Mouse (Mus musculus) liver, embryonic 16.5 days (tissue): ENCODE data around the gene Lig1. TPM values are rescaled to one million over a fixed set of nuclear protein-coding genes. Genes with fewer than 3 reads are reported as not detected.
A peak's percentile ranks its signal among the peaks of the same experiment; 100 is the strongest.

Experiments
- ATAC-seq: fragments of 200-750 bp; cut with Nextera tagmentation; 2 replicates; pipeline ENCODE4 v1.8.0; 2017; ENCODE audit warnings: low read depth, mild to moderate bottlenecking, moderate number of reproducible peaks, moderate library complexity
- H3K27ac ChIP-seq: fragments of 300-500 bp; sonication (generic); 2 replicates; pipeline ENCODE4 v1.5.1; 2014; ENCODE audit warnings: mild to moderate bottlenecking, low read length
- H3K27me3 ChIP-seq: fragments of 300-500 bp; sonication (generic); 2 replicates; pipeline ENCODE4 v1.6.1; 2014; ENCODE audit warnings: low read depth, low read length, mixed read lengths; ENCODE audit not compliant: control insufficient read depth, insufficient read depth
- H3K36me3 ChIP-seq: fragments of 300-500 bp; sonication (generic); 2 replicates; pipeline ENCODE4 v1.6.1; 2014; ENCODE audit warnings: mild to moderate bottlenecking; ENCODE audit not compliant: control insufficient read depth, insufficient read depth
- H3K4me1 ChIP-seq: fragments of 300-500 bp; sonication (generic); 2 replicates; pipeline ENCODE4 v1.6.1; 2014; ENCODE audit warnings: low read depth, low read length, mixed read lengths; ENCODE audit not compliant: control insufficient read depth
- H3K4me2 ChIP-seq: fragments of 300-500 bp; sonication (generic); 2 replicates; pipeline ENCODE4 v1.6.1; 2014; ENCODE audit warnings: low read depth, low read length, mixed read lengths
- H3K4me3 ChIP-seq: fragments of 300-500 bp; sonication (generic); 2 replicates; pipeline ENCODE4 v1.5.1; 2014; ENCODE audit warnings: low read depth, mild to moderate bottlenecking, low read length
- H3K9ac ChIP-seq: fragments of 300-500 bp; sonication (generic); 2 replicates; pipeline ENCODE4 v1.6.1; 2014; ENCODE audit warnings: low read depth, low read length
- H3K9me3 ChIP-seq: fragments of 300-500 bp; sonication (generic); replicated peaks from 2 replicates; pipeline ENCODE4 v1.6.1; 2016; ENCODE audit warnings: low read length; ENCODE audit not compliant: control insufficient read depth
- WGBS: fragments of 180-500 bp; shearing (Covaris S2); extraction: QIAGEN DNeasy Blood & Tissue Kit; methylation state at CpG from one replicate; pipeline ENCODE4 v1.1.7; 2014; ENCODE audit not compliant: insufficient replicate concordance; 5-methylcytosine and 5-hydroxymethylcytosine counted together
- polyA plus RNA-seq: library from polyadenylated mRNA; unstranded; fragments of >200 nt; fragmentation: Nextera tagmentation; extraction: Ambion mirVana; gene quantifications from 2 replicates; pipeline ENCODE4 v1.2.1, GENCODE M21; 2015

The Lig1 gene
- polyA plus RNA-seq, 1 experiment from 2014 or later = 80.3 TPM

GRCm38 (mm10) chr7:13324316-13324715 is 47.2 kb downstream of the Lig1 start, which contains the start of gene Pla2g4c:
TSS of gene Pla2g4c (plus strand) at chr7:13324655.
- WGBS = 34% methylated on average over 2 of the region's 2 CpGs
- no peaks in the 10 kb centered on the region for H3K27me3 ChIP-seq
- no peaks in the 10 kb centered on the region for H3K36me3 ChIP-seq
- H3K4me2 ChIP-seq = no peak within 1 kb of the TSS
- peak; percentile 54; the same call in 1 of the 2 replicates for ATAC-seq
- H3K4me1 ChIP-seq = peaks cover 5% of the 10 kb centered on the region
- H3K9me3 ChIP-seq = no peaks in the 10 kb centered on the region
- 0 out of 2 replicates have a peak within 1 kb of the TSS, but pooled peaks have one; percentile 8 for H3K4me3 ChIP-seq
- no peak within 1 kb of the TSS for H3K27ac ChIP-seq
- H3K9ac ChIP-seq = no peak within 1 kb of the TSS

GRCm38 (mm10) chr7:13330575-13330974 is 53.5 kb downstream of the Lig1 start:
- Histone ChIP-seq H3K27ac (no peak overlapping the region), H3K4me3 (no peak overlapping the region), H3K36me3 (peaks cover under 1% of the 10 kb centered on the region; the same call in 1 of the 2 replicates), H3K4me2 (no peak overlapping the region), H3K9ac (no peak overlapping the region), H3K4me1 (no peaks in the 10 kb centered on the region), H3K27me3 (no peaks in the 10 kb centered on the region), H3K9me3 (no peaks in the 10 kb centered on the region)
- 90% methylated on average over 2 of the region's 2 CpGs for WGBS
- ATAC-seq = no peak

DNA sequence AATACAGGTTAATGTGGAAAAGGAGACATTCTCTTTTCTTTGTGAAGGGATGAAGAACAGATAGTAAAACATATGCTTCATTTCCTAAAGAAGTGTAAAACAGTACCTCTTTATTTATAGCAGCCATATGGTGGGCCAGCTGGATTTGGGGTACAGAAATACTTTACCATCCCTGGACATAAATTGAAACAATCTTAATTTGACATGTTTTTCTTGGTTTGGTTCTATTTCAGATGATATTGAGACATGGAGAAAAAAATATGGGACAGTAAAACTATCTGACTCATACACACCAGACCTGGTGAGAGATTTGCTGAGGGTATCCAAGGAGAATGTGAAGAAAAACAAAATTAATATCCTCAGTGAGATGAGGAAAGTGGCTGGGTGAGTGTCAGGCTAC is 78.9 kb downstream of the Lig1 start:
- Histone ChIP-seq H3K4me2 (no peak overlapping the region), H3K27ac (no peak overlapping the region), H3K9ac (no peak overlapping the region), H3K4me3 (no peak overlapping the region), H3K27me3 (no peaks in the 10 kb centered on the region), H3K36me3 (peaks cover 27% of the 10 kb centered on the region), H3K9me3 (no peaks in the 10 kb centered on the region; the same call in 1 of the 2 replicates), H3K4me1 (no peaks in the 10 kb centered on the region)
- no peak for ATAC-seq

Other genes with a start within 250 kb of the Lig1 start
- gene Chmp2a, start 242.5 kb upstream of the Lig1 start, polyA plus RNA-seq = 119 and 122 TPM in 2 replicates
- gene Ube2m, start 239.0 kb upstream of the Lig1 start, polyA plus RNA-seq = 10.6 and 14.3 TPM in 2 replicates
- 0.44 and 0.50 TPM in 2 replicates for gene Mzf1, start 222.5 kb upstream of the Lig1 start, polyA plus RNA-seq
- not detected in 2 replicates for gene Vmn1r85, start 182.1 kb upstream of the Lig1 start, polyA plus RNA-seq
- gene Vmn1r86, start 157.4 kb upstream of the Lig1 start, polyA plus RNA-seq = not detected in 2 replicates
- gene Vmn1r87, start 137.1 kb upstream of the Lig1 start, polyA plus RNA-seq = not detected in 2 replicates
- not detected in 2 replicates for gene Vmn1r88, start 117.7 kb upstream of the Lig1 start, polyA plus RNA-seq
- gene Vmn1r89, start 64.3 kb upstream of the Lig1 start, polyA plus RNA-seq = not detected in 2 replicates
- 2.2 and 3.3 TPM in 2 replicates for gene Zswim9, start 1.4 kb downstream of the Lig1 start, polyA plus RNA-seq
- 2.1 and 2.5 TPM in 2 replicates for gene Pla2g4c, start 47.4 kb downstream of the Lig1 start, polyA plus RNA-seq
- not detected in 2 replicates for gene Cabp5, start 120.8 kb downstream of the Lig1 start, polyA plus RNA-seq
- gene Bsph1, start 173.6 kb downstream of the Lig1 start, polyA plus RNA-seq = not detected in 2 replicates